In genomic region chr9:63031011-63031782, GRCm38 (mm10) we compare ENCODE assay signal across 7 mouse cellular contexts. TPM values are rescaled to one million over a fixed set of nuclear protein-coding genes. Genes with fewer than 3 reads are reported as not detected.
DNase-seq lines count a peak whose midpoint lies in the region; ATAC-seq and TF ChIP-seq lines count a peak whose summit lies in the region.

No protein-coding gene starts in this region.

- H3K27ac ChIP-seq in MEL (ENCODE audit: control insufficient read depth, low read depth, low read length): no peak overlapping the region
- peak overlapping the region; percentile 77 for H3K27ac ChIP-seq in embryonic fibroblast, embryonic 13.5 days (ENCODE audit: insufficient read depth, low read length)
- no peak overlapping the region; the same call in 1 of the 2 replicates for H3K27ac ChIP-seq in kidney, postnatal 0 days

- TF ChIP-seq POLR2A in MEL (IDR thresholded peaks at IDR 0.05; ENCODE audit: control insufficient read depth in 1 of 2, insufficient read depth in 1 of 2, low read depth in 1 of 2, low read length in 2 of 2, poor library complexity in 1 of 2): no peak
- no peak for TF ChIP-seq POLR2A in embryonic fibroblast, embryonic 13.5 days (IDR thresholded peaks at IDR 0.05; ENCODE audit: low read depth, low read length)

- no peak for TF ChIP-seq RAD21 in MEL (IDR thresholded peaks at IDR 0.05; ENCODE audit: low read depth, low read length)

- TF ChIP-seq CTCF in MEL (IDR thresholded peaks at IDR 0.05 in 2 of 3, conservative IDR thresholded peaks at IDR 0.05 in 1 of 3; ENCODE audit: control insufficient read depth in 1 of 3, insufficient read depth in 1 of 3, low read depth in 2 of 3, low read length in 3 of 3, poor library complexity in 1 of 3, severe bottlenecking in 1 of 3): no peak
- TF ChIP-seq CTCF in embryonic fibroblast, embryonic 13.5 days (IDR thresholded peaks at IDR 0.05; ENCODE audit: borderline replicate concordance, insufficient read depth, low read length): no peak
- no peak for TF ChIP-seq CTCF in kidney, postnatal 0 days (IDR thresholded peaks at IDR 0.05; ENCODE audit: low read depth)

- peak; percentile 40 for DNase-seq in MEL (ENCODE audit: low read depth, low spot score)
- peak; percentile 65 for DNase-seq in adrenal gland, adult 2 months
- DNase-seq in kidney, postnatal 0 days (ENCODE audit: low spot score): peak; percentile 46
- peak; percentile 87 for DNase-seq in lung, postnatal 36 days
- DNase-seq in testis, postnatal 10 days (ENCODE audit: low spot score): peak; percentile 68
- DNase-seq in MN1 (ENCODE audit: low spot score): no peak

- H3K9ac ChIP-seq in MEL (ENCODE audit: control insufficient read depth, low read depth, low read length, poor library complexity, severe bottlenecking): no peak overlapping the region
- peak overlapping the region; percentile 31; the same call in 1 of the 2 replicates for H3K9ac ChIP-seq in kidney, postnatal 0 days (ENCODE audit: low read depth, low read length)

- peak overlapping the region; percentile 3; the same call in 1 of the 2 replicates for H3K4me2 ChIP-seq in kidney, postnatal 0 days (ENCODE audit: low read length)

- 47% methylated on average over 13 of the region's 13 CpGs for WGBS in kidney, postnatal 0 days

- no peak for TF ChIP-seq EP300 in MEL (IDR thresholded peaks at IDR 0.05; ENCODE audit: low read depth in 1 of 2, low read length in 2 of 2)

- no peaks in the 10 kb centered on the region for H3K36me3 ChIP-seq in MEL (ENCODE audit: control insufficient read depth in 1 of 2, insufficient read depth in 2 of 2, low read length in 2 of 2)
- H3K36me3 ChIP-seq in kidney, postnatal 0 days (ENCODE audit: insufficient read depth, low read length): no peaks in the 10 kb centered on the region

- no peaks in the 10 kb centered on the region for H3K9me3 ChIP-seq in MEL (replicated peaks; ENCODE audit: insufficient read depth, low read length)
- H3K9me3 ChIP-seq in kidney, postnatal 0 days (replicated peaks; ENCODE audit: low read length): no peaks in the 10 kb centered on the region

- no peaks in the 10 kb centered on the region for H3K79me2 ChIP-seq in MEL (ENCODE audit: control insufficient read depth, insufficient read depth, low read length, poor library complexity)

- ATAC-seq in kidney, postnatal 0 days (replicated peaks; ENCODE audit: low FRiP score, low read depth): no peak

- H3K4me3 ChIP-seq in MEL (ENCODE audit: control insufficient read depth in 1 of 2, insufficient read depth in 1 of 2, low read depth in 2 of 2, low read length in 2 of 2): no peak overlapping the region
- H3K4me3 ChIP-seq in embryonic fibroblast, embryonic 13.5 days (ENCODE audit: insufficient read depth, low read length): no peak overlapping the region
- no peak overlapping the region for H3K4me3 ChIP-seq in kidney, postnatal 0 days (replicated peaks; ENCODE audit: low read depth, low read length)

- H3K27me3 ChIP-seq in MEL (ENCODE audit: control insufficient read depth in 1 of 2, insufficient read depth in 2 of 2, low read length in 2 of 2): peaks cover 0 to under 1% of the 10 kb centered on the region in 2 experiments; a peak in 2 of 4 replicates
- no peaks in the 10 kb centered on the region for H3K27me3 ChIP-seq in kidney, postnatal 0 days (ENCODE audit: insufficient read depth, low read length)

- no peaks in the 10 kb centered on the region for H3K4me1 ChIP-seq in MEL (ENCODE audit: control insufficient read depth in 1 of 2, insufficient read depth in 2 of 2, low read length in 2 of 2)
- peaks cover 11% of the 10 kb centered on the region for H3K4me1 ChIP-seq in embryonic fibroblast, embryonic 13.5 days (ENCODE audit: control insufficient read depth, insufficient read depth, low read length)
- 0 out of 2 replicates have a peak, but pooled peaks cover 3% of the 10 kb centered on the region for H3K4me1 ChIP-seq in kidney, postnatal 0 days (replicated peaks; ENCODE audit: insufficient read depth, low read length)

TF ChIP-seq in MEL, 35 proteins besides CTCF, POLR2A, EP300 and RAD21:
- TF ChIP-seq JUND (IDR thresholded peaks at IDR 0.05; ENCODE audit: low read depth, low read length) (no peak), USF2 (IDR thresholded peaks at IDR 0.05; ENCODE audit: borderline replicate concordance in 1 of 2, insufficient read depth in 1 of 2, low read depth in 1 of 2, low read length in 2 of 2) (no peak), MEF2A (IDR thresholded peaks at IDR 0.05; ENCODE audit: extremely low read depth, insufficient replicate concordance, low read depth, low read length, poor library complexity, severe bottlenecking) (no peak), SMC3 (IDR thresholded peaks at IDR 0.05; ENCODE audit: low read depth, low read length) (no peak), ETS1 (IDR thresholded peaks at IDR 0.05; ENCODE audit: low read depth, low read length) (no peak), E2F4 (IDR thresholded peaks at IDR 0.05; ENCODE audit: borderline replicate concordance, low read depth, low read length) (no peak), ZNF384 (IDR thresholded peaks at IDR 0.05; ENCODE audit: low read depth, low read length) (no peak), ELF1 (IDR thresholded peaks at IDR 0.05; ENCODE audit: low read depth, low read length) (no peak), KAT2A (conservative IDR thresholded peaks at IDR 0.05; ENCODE audit: low read depth, low read length) (no peak), POLR2AphosphoS2 (IDR thresholded peaks at IDR 0.05; ENCODE audit: low read length) (no peak), TAL1 (IDR thresholded peaks at IDR 0.05; ENCODE audit: low read length) (no peak), UBTF (IDR thresholded peaks at IDR 0.05; ENCODE audit: borderline replicate concordance, insufficient read depth, low read depth, low read length) (no peak)
TF ChIP-seq in MEL: peak in this region for 0.

RNA-seq across cellular contexts. Expression of gene Pias1, which starts 43.5 kb away (rescaled TPM):
- 7.7 and 8.8 TPM in 2 replicates for total RNA-seq in MEL (2012; rRNA removed)
- polyA plus RNA-seq in MEL (2012; ENCODE audit: insufficient read depth in 1 of 2, insufficient read length in 2 of 2, low read depth in 1 of 2, low replicate concordance in 2 of 2, missing spikeins in 1 of 2): 10 to 100 TPM in 1 of 2 experiments, not detected in 1; 21.5 TPM
- 10 to 100 TPM; 36.5 to 43.8 TPM for total RNA-seq in adrenal gland, adult 2 months (2021)
- polyA plus RNA-seq in adrenal gland, adult 2 months (2012; rRNA removed): 7.7 and 9.3 TPM in 2 replicates
- polyA plus RNA-seq in embryonic fibroblast, embryonic 13.5 days (2011; ENCODE audit: insufficient read length, low read depth, missing spikeins): 45.2 and 48.4 TPM in 2 replicates
- polyA plus RNA-seq in kidney, postnatal 0 days (2015; fragmentation: Nextera tagmentation; extraction: Ambion mirVana): 48.6 and 51.5 TPM in 2 replicates
